Mouse (Mus musculus) left cerebral cortex, adult 9 months (tissue): ENCODE measurements at regions not wholly inside any gene's neighbourhood (a gene's known extent, or its start where the extent isn't known, plus 50 kb on each side); places are given as distances from the start of the nearest gene placed in this dataset.
"Not testable (repeated sequence)": the region's sequence is repeated elsewhere in the genome, so short reads cannot be mapped to it uniquely, and the experiment has no call there.

Source experiments
- DNase-seq, 2 experiments: peaks; one replicate each; pipeline ENCODE4 v3.0.0; 2022; ENCODE audit warnings: low spot score in 2 of 2

- no peak for DNase-seq
These were observed 58.5 kb downstream of the Olfr987 start for GRCm38 (mm10) chr2:85280580-85280979.

- DNase-seq: no peak
These were observed 61.0 kb downstream of the Olfr987 start for GRCm38 (mm10) chr2:85278128-85278527.

DNA sequence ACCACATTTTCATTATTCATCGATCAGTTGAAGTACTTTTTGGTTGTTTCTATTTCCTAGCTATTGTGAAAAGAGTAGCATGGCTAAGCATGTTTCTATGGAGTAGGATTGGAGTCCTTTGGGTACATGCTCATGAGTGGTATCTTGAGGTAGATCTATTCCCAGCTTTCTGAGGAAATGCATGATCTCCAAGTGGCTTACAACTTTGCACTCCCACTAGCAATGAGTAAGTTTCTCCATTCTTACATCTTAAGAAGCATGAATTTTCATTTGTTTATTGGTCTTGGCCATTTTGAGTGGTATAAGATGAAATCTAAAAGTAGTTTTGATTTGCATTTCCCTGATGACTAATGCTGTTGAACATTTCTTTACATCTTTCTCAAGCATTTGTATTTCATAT lies 61.7 kb downstream of the Olfr987 start:
- no peak for DNase-seq

DNA sequence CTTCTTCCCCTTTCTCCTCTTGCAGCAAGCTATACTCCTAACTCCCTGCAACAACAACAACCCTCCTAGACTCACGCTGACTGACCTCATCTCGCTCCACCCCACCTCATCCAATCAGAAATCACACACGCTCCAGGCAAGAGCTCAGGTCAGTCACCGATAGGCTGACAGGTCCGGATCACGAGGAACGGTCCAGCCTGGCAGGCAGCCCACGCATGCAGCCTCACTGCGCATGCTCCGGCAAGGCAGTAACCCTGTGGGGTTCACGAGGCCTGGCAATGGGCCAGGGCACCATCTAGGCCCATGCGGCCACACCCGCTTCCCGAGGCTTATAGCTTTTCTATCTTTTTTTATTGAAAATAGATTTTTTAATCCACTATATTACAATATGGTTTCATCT lies 69.8 kb upstream of the Lrrc55 start:
- DNase-seq: not testable (repeated sequence)

GRCm38 (mm10) chr2:85265667-85266066 lies 68.7 kb upstream of the Lrrc55 start:
- DNase-seq: peak in 1 of 2 experiments; percentile 22

GRCm38 (mm10) chr2:85265037-85265524 lies 68.1 kb upstream of the Lrrc55 start:
- DNase-seq: no peak

DNA sequence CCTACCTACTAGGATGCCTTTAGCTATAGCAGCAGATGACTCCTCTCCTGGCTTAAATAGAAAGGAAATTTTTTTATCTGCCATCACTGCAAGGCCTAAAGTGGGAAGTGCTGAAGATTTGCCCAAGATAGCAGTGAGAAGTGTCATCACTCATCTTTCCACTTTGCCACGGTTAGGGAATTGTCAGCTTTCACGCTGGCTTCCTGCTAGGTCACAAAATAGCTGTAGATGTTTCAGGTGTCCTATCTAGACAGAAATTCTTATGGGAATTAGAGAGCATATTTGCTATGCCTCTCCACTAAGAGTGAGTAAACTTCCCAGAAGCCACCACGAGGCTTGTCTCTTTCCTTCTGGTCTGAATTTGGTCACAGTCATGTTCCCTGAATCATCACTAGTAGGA lies 60.4 kb upstream of the Lrrc55 start:
- DNase-seq: no peak

- no peak for DNase-seq
These were observed 58.6 kb upstream of the Lrrc55 start for GRCm38 (mm10) chr2:85255610-85256009.

GRCm38 (mm10) chr2:85252343-85253285 lies 55.6 kb upstream of the Lrrc55 start:
- DNase-seq: peak; percentile 36 to 71

DNA sequence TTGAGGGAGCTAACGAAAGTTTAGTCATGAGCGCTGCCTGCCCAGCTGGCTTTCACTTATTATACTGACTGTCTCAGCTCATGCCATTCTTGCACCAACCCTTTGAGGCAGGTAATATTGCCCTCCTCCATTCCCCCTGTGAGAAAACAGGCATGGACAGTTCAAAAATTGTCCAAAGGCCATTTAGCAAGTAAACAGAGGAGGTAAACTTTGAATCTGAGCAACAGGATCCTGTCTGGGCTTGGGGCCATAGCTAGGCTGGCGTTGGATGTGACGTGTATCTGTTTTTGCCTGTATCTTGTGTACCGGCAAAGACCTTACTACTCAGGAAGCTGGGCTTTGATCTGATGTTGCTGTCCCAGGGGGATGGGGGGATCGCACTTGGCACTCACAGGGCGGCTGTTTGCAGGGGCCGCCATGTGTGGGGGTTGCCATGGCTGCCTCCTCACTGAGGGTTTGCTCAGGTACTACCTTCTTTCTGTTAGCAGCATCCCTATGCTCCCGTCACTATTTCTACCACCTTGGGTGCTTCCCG lies 53.1 kb upstream of the Lrrc55 start:
- no peak for DNase-seq
